Mouse (Mus musculus): Measurements from ENCODE around the gene Kat2a.
"Not testable (repeated sequence)": the region's sequence is repeated elsewhere in the genome, so short reads cannot be mapped to it uniquely, and the experiment has no call there.

Kat2a gene

GRCm38 (mm10) chr11:100655589-100655988, 56.7 kb downstream of the Kat2a start:
- not testable (repeated sequence) for DNase-seq

All from right cerebral cortex, postnatal 14 days (tissue).